ENCODE assay signal across 8 mouse cellular contexts in the genomic region with DNA sequence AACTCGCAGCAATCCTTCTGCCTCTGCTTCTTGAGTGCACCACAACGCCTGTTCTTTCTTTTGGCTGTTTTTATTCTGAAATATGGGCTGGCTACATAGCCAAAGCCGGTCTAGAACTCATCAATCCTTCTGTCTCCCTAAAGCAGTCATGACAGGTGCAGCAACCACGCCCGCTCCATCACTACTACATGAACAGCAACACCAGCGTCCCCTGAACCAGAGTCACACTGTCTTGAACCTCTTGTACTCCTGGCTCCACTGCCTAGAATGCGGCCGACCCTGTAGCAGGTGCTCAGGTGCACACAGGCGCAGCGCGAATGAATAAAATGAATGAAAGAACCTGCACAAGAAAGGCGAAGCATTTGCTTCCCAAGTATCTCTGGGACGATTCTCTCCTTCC. TPM values are rescaled to one million over a fixed set of nuclear protein-coding genes. Genes with fewer than 3 reads are reported as not detected.
DNase-seq lines count a peak whose midpoint lies in the region; ATAC-seq and TF ChIP-seq lines count a peak whose summit lies in the region.

No protein-coding gene starts in this region.

- peak overlapping the region; percentile 98 for H3K27ac ChIP-seq in gastrocnemius, adult 2 months
- H3K27ac ChIP-seq in spleen, adult 2 months (ENCODE audit: insufficient read depth, low read length), result no peak overlapping the region
- H3K27ac ChIP-seq in limb, embryonic 15.5 days, result peak overlapping the region; percentile 97; the same call in 1 of the 2 replicates

- H3K4me1 ChIP-seq in spleen, adult 2 months (ENCODE audit: control insufficient read depth, insufficient read depth, insufficient read length), result peaks cover 4% of the 10 kb centered on the region; the same call in 1 of the 2 replicates
- H3K4me1 ChIP-seq in limb, embryonic 15.5 days, result peaks cover 21% of the 10 kb centered on the region

- H3K9ac ChIP-seq in limb, embryonic 15.5 days, result peak overlapping the region; percentile 81; the same call in 1 of the 2 replicates

- no peak for TF ChIP-seq CTCF in gastrocnemius, adult 2 months (IDR thresholded peaks at IDR 0.05)
- TF ChIP-seq CTCF in spleen, adult 2 months (IDR thresholded peaks at IDR 0.05; ENCODE audit: extremely low read depth, insufficient read depth, insufficient read length, insufficient replicate concordance), result no peak

- peak overlapping the region; percentile 86 for H3K4me2 ChIP-seq in limb, embryonic 15.5 days

- H3K27me3 ChIP-seq in spleen, adult 2 months (ENCODE audit: control insufficient read depth, insufficient read depth, low read length), result no peaks in the 10 kb centered on the region
- H3K27me3 ChIP-seq in limb, embryonic 15.5 days, result no peaks in the 10 kb centered on the region

- H3K36me3 ChIP-seq in spleen, adult 2 months (ENCODE audit: control insufficient read depth, insufficient read depth, low read length), result peaks cover 7% of the 10 kb centered on the region; the same call in 1 of the 2 replicates
- H3K36me3 ChIP-seq in limb, embryonic 15.5 days, result peaks cover 52% of the 10 kb centered on the region

- peak overlapping the region; percentile 95 for H3K4me3 ChIP-seq in gastrocnemius, adult 2 months
- H3K4me3 ChIP-seq in spleen, adult 2 months (ENCODE audit: extremely low read depth, insufficient read depth, insufficient read length), result peak overlapping the region; percentile 82
- peak overlapping the region; percentile 93 for H3K4me3 ChIP-seq in limb, embryonic 15.5 days

- intact Hi-C loops in gastrocnemius, adult 2 months (cut with DNase I), result loop anchor here (2.0 to 10.0 kb wide), 2 partner anchors 21 to 319 kb away; a partner anchor contains a TSS
- intact Hi-C loops in gastrocnemius, postnatal 36 days (cut with DNase I), result loop anchor here (5.0 kb wide), 1 partner anchor 36 kb away; no protein-coding TSS in a partner anchor

- no peak for ATAC-seq in limb, embryonic 15.5 days (ENCODE audit: insufficient number of reproducible peaks, low FRiP score, low TSS enrichment, low read depth)

- no peak for DNase-seq in gastrocnemius, adult 2 months
- DNase-seq in gastrocnemius, postnatal 36 days, result no peak
- DNase-seq in spleen, adult 2 months (ENCODE audit: low read depth in 1 of 2, low spot score in 2 of 2), result no peak
- DNase-seq in spleen, adult 12 weeks (ENCODE audit: low spot score), result no peak
- DNase-seq in urinary bladder, postnatal 25 days (ENCODE audit: low spot score), result no peak
- DNase-seq in spleen, postnatal 36 days (ENCODE audit: low spot score in 2 of 2), result no peak
- DNase-seq in adrenal gland, postnatal 10 days, result no peak

- TF ChIP-seq POLR2A in spleen, adult 2 months (IDR thresholded peaks at IDR 0.05; ENCODE audit: low read depth, low read length), result no peak

- 8% methylated on average over 13 of the region's 13 CpGs for WGBS in spleen, adult 2 months
- WGBS in limb, embryonic 15.5 days, result 8% methylated on average over 13 of the region's 13 CpGs

- H3K9me3 ChIP-seq in limb, embryonic 15.5 days, result no peaks in the 10 kb centered on the region

RNA-seq across cellular contexts. Expression of a gene that starts 0.4 kb away (rescaled TPM):
- 10 to 100 TPM; 41.8 to 50.7 TPM for total RNA-seq in gastrocnemius, adult 2 months (2021)
- 10 to 100 TPM; 34.8 to 46.2 TPM for total RNA-seq in gastrocnemius, postnatal 36 days (2021)
- polyA plus RNA-seq in spleen, adult 2 months (2012; rRNA removed), result 38.3 and 40.0 TPM in 2 replicates
- 26.1 and 26.9 TPM in 2 replicates for polyA plus RNA-seq in limb, embryonic 15.5 days (2015; fragmentation: Nextera tagmentation; extraction: Ambion mirVana)
- total RNA-seq in adrenal gland, postnatal 10 days (2021), result 10 to 100 TPM; 28.9 to 48.5 TPM

RNA-seq across cellular contexts. Expression of a gene that starts 0.7 kb away (rescaled TPM):
- 1 to 10 TPM; 7.6 to 9.7 TPM for total RNA-seq in gastrocnemius, adult 2 months (2021)
- 1 to 10 TPM; 6.8 to 7.3 TPM for total RNA-seq in gastrocnemius, postnatal 36 days (2021)
- 11.5 and 14.1 TPM in 2 replicates for polyA plus RNA-seq in spleen, adult 2 months (2012; rRNA removed)
- polyA plus RNA-seq in limb, embryonic 15.5 days (2015; fragmentation: Nextera tagmentation; extraction: Ambion mirVana), result 32.7 and 33.0 TPM in 2 replicates
- 10 to 100 TPM; 11.2 to 13.2 TPM for total RNA-seq in adrenal gland, postnatal 10 days (2021)

RNA-seq across cellular contexts. Expression of a gene that starts 21.5 kb away (rescaled TPM):
- 10 to 100 TPM; 27.5 to 33.3 TPM for total RNA-seq in gastrocnemius, adult 2 months (2021)
- 10 to 100 TPM; 28.0 to 40.6 TPM for total RNA-seq in gastrocnemius, postnatal 36 days (2021)
- polyA plus RNA-seq in spleen, adult 2 months (2012; rRNA removed), result 16.4 and 18.6 TPM in 2 replicates
- 5.7 and 5.8 TPM in 2 replicates for polyA plus RNA-seq in limb, embryonic 15.5 days (2015; fragmentation: Nextera tagmentation; extraction: Ambion mirVana)
- 100 to 1,000 TPM; 124 to 184 TPM for total RNA-seq in adrenal gland, postnatal 10 days (2021)

RNA-seq across cellular contexts. Expression of a gene that starts 49.0 kb away (rescaled TPM):
- total RNA-seq in gastrocnemius, adult 2 months (2021), result 1 to 10 TPM; 3.8 to 4.3 TPM
- 1 to 10 TPM; 3.0 to 4.7 TPM for total RNA-seq in gastrocnemius, postnatal 36 days (2021)
- polyA plus RNA-seq in spleen, adult 2 months (2012; rRNA removed), result 28.1 and 34.7 TPM in 2 replicates
- 36.0 and 40.7 TPM in 2 replicates for polyA plus RNA-seq in limb, embryonic 15.5 days (2015; fragmentation: Nextera tagmentation; extraction: Ambion mirVana)
- total RNA-seq in adrenal gland, postnatal 10 days (2021), result 10 to 100 TPM; 23.8 to 33.3 TPM
